Mouse (Mus musculus) layer of hippocampus, adult 18-20 months (tissue): Measurements from ENCODE around the gene Arhgap4. TPM values are rescaled to one million over a fixed set of nuclear protein-coding genes. Genes with fewer than 3 reads are reported as not detected.

Experiments used
- DNase-seq, 2 experiments: peaks; one replicate each; pipeline ENCODE4 v3.0.0; 2022; ENCODE audit warnings: low spot score in 2 of 2
- total RNA-seq, 2 experiments: library from RNA; stranded (reverse); gene quantifications; 2 replicates each; pipeline ENCODE4 v1.2.3; 2021

Gene Arhgap4
- total RNA-seq, 2 experiments from 2014 or later: 4.3 to 4.4 TPM

- DNase-seq: no peak
Observed at GRCm38 (mm10) chrX:73854326-73855086, 67.2 kb downstream of the Arhgap4 start.

Other genes with a start within 250 kb of the Arhgap4 start
- 100 to 1,000 TPM in 1 of 2 experiments, 10 to 100 TPM in 1; 89.6 to 102 TPM for gene Slc6a8, start 248.7 kb downstream of the Arhgap4 start, total RNA-seq
- 10 to 100 TPM; 75.8 to 79.1 TPM for gene Bcap31, start 205.7 kb downstream of the Arhgap4 start, total RNA-seq
- 10 to 100 TPM; 11.6 to 12.8 TPM for gene Abcd1, start 205.3 kb downstream of the Arhgap4 start, total RNA-seq
- 10 to 100 TPM; 11.7 to 12.2 TPM for gene Plxnb3, start 164.8 kb downstream of the Arhgap4 start, total RNA-seq
- gene Srpk3, start 147.5 kb downstream of the Arhgap4 start, total RNA-seq: 1 to 10 TPM; 2.7 to 6.3 TPM
- gene Idh3g, start 135.0 kb downstream of the Arhgap4 start, total RNA-seq: 100 to 1,000 TPM; 194 to 204 TPM
- gene Ssr4, start 134.8 kb downstream of the Arhgap4 start, total RNA-seq: 10 to 100 TPM; 87.4 to 87.6 TPM
- gene Pdzd4, start 96.9 kb downstream of the Arhgap4 start, total RNA-seq: 100 to 1,000 TPM in 1 of 2 experiments, 10 to 100 TPM in 1; 95.8 to 104 TPM
- gene Avpr2, start 29.8 kb downstream of the Arhgap4 start, total RNA-seq: not detected
- gene L1cam, start 25.8 kb downstream of the Arhgap4 start, total RNA-seq: 100 to 1,000 TPM; 118 to 119 TPM
- gene Naa10, start 74 bp upstream of the Arhgap4 start, total RNA-seq: 10 to 100 TPM; 57.7 to 61.3 TPM
- gene Renbp, start 9.0 kb upstream of the Arhgap4 start, total RNA-seq: 1 to 10 TPM; 5.4 to 5.5 TPM
- gene Hcfc1, start 44.5 kb upstream of the Arhgap4 start, total RNA-seq: 10 to 100 TPM; 71.8 to 73.2 TPM
- 10 to 100 TPM; 50.1 to 55.4 TPM for gene Irak1, start 102.0 kb upstream of the Arhgap4 start, total RNA-seq
- gene Opn1mw, start 205.6 kb upstream of the Arhgap4 start, total RNA-seq: under 1 TPM; 0.51 to 0.62 TPM
- 10 to 100 TPM; 95.9 to 97.0 TPM for gene Mecp2, start 213.5 kb upstream of the Arhgap4 start, total RNA-seq
- gene Tex28, start 246.0 kb upstream of the Arhgap4 start, total RNA-seq: not detected